Mouse (Mus musculus): ENCODE data around the gene Camsap2. TPM values are rescaled to one million over a fixed set of nuclear protein-coding genes. Genes with fewer than 3 reads are reported as not detected.

The Camsap2 gene
- polyA plus RNA-seq, 1 experiment from 2014 or later: 7.7 TPM

DNA sequence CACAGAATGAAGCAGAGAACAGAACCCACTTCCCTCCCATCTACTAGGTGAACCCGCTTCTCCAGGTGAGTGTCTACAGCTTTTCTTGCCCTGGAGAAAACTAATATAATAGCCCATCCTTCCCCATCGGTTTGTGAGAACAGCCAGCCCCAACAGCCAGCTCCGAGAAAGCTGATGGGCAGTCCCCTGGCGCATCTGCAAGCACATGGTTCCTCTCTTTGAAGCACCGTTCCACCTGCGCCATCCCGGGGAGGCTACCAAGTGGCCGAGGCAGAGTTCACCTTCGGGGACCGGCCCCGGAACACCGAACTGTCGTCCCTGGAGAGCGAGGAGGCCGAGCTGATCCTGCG lies 86.4 kb downstream of the Camsap2 start:
- Histone ChIP-seq H3K27me3 (replicated peaks; ENCODE audit: insufficient read depth, low read length) (peaks cover 34% of the 10 kb centered on the region), H3K9ac (replicated peaks; ENCODE audit: low read depth) (no peak overlapping the region)
- DNase-seq (ENCODE audit: low spot score): no peak

DNA sequence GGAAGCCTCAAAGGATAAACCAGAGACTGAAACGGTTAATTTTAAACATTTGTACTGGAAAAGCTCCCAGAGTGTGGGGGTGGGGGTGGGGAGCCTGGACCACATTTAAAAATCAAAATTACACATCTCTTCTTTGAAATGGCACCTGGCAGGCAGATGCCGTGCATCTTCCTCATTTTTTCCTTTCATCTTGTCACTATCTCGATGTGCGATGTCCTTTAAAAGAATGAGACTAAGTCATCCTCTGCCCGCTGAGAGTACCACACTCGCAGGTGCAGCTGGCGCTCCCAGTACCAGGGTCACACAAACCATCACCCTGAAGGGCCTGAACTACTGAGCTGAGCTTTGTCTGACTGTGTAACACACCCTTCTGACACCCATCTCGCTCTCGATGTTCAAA lies 87.4 kb downstream of the Camsap2 start:
- Histone ChIP-seq H3K9me3 (ENCODE audit: low read length) (no peaks in the 10 kb centered on the region), H3K4me2 (replicated peaks; ENCODE audit: low read depth, low read length) (no peak overlapping the region), H3K27ac (ENCODE audit: low read length) (no peak overlapping the region), H3K36me3 (ENCODE audit: insufficient read depth, low read length) (no peaks in the 10 kb centered on the region), H3K9ac (replicated peaks; ENCODE audit: low read depth) (no peak overlapping the region), H3K4me3 (ENCODE audit: low read depth, low read length) (no peak overlapping the region), H3K27me3 (replicated peaks; ENCODE audit: insufficient read depth, low read length) (peaks cover 34% of the 10 kb centered on the region), H3K4me1 (ENCODE audit: insufficient read depth, low read depth, low read length) (peaks cover 10% of the 10 kb centered on the region)
- DNase-seq (ENCODE audit: low spot score) (no peak), ATAC-seq (no peak)
- WGBS: 56% methylated on average over 9 of the region's 9 CpGs
- TF ChIP-seq EP300 (IDR thresholded peaks at IDR 0.05): no peak
- TF ChIP-seq CTCF (IDR thresholded peaks at IDR 0.05): no peak

More for the DNA sequence above, 86.4 kb downstream of the Camsap2 start:
- no peak for ATAC-seq
- H3K27ac ChIP-seq (ENCODE audit: low read length): no peak overlapping the region
- WGBS: 2% methylated on average over 16 of the region's 16 CpGs
- H3K4me1 ChIP-seq (ENCODE audit: insufficient read depth, low read depth, low read length): peaks cover 10% of the 10 kb centered on the region
- peak overlapping the region; percentile 47 for H3K4me3 ChIP-seq (ENCODE audit: low read depth, low read length)
- no peaks in the 10 kb centered on the region for H3K9me3 ChIP-seq (ENCODE audit: low read length)
- H3K4me2 ChIP-seq (replicated peaks; ENCODE audit: low read depth, low read length): peak overlapping the region; percentile 93
- TF ChIP-seq CTCF (IDR thresholded peaks at IDR 0.05) (no peak), EP300 (IDR thresholded peaks at IDR 0.05) (no peak)
- no peaks in the 10 kb centered on the region for H3K36me3 ChIP-seq (ENCODE audit: insufficient read depth, low read length)

DNA sequence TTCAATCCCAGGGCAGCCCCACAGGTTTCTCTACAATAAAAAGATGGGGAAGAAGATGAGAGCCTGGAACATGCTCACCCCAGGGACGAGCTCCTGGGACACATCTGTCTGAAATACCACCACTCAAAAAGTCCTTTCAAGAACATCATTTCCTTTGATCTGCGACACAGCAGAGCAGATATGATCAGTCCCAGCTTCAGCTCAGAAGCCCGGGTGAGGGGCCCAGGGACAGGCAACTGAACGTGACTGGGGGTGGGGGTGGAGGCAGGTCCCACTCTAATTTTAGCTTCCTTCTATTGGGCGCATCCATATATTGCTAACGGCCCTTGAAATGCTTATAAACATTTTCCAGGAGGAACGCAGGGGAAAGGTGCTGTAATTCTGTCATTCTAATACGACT lies 90.2 kb downstream of the Camsap2 start:
- no peaks in the 10 kb centered on the region for H3K36me3 ChIP-seq (ENCODE audit: insufficient read depth, low read length)
- WGBS: 55% methylated on average over 8 of the region's 8 CpGs
- TF ChIP-seq CTCF (IDR thresholded peaks at IDR 0.05) (no peak), EP300 (IDR thresholded peaks at IDR 0.05) (no peak)
- H3K4me2 ChIP-seq (replicated peaks; ENCODE audit: low read depth, low read length): no peak overlapping the region
- H3K4me3 ChIP-seq (ENCODE audit: low read depth, low read length): no peak overlapping the region
- peaks cover 10% of the 10 kb centered on the region for H3K4me1 ChIP-seq (ENCODE audit: insufficient read depth, low read depth, low read length)
- DNase-seq (ENCODE audit: low spot score) (no peak), ATAC-seq (no peak)
- no peak overlapping the region for H3K27ac ChIP-seq (ENCODE audit: low read length)
- H3K27me3 ChIP-seq (replicated peaks; ENCODE audit: insufficient read depth, low read length): peaks cover 26% of the 10 kb centered on the region
- H3K9me3 ChIP-seq (ENCODE audit: low read length): no peaks in the 10 kb centered on the region
- no peak overlapping the region for H3K9ac ChIP-seq (replicated peaks; ENCODE audit: low read depth)

DNA sequence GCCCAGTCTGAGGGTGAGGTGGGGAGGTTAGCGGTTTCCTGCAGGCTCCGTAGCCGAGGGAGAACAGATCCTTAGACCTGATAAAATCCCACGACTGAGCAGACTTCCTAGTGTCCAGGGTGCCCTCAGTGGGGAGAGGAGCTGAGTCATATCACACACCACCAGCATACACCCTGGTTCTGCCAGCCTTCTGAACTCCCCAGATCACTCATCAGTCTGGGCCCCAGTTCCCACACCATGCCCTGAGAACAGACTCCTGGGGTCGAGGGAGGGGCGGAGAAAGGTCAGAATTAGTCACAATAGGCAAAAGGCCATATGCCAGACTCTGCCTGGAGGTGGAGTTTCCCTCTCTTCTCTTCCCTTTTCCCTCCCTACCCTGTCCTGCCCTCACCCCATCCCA lies 90.7 kb downstream of the Camsap2 start:
- Histone ChIP-seq H3K9me3 (ENCODE audit: low read length) (no peaks in the 10 kb centered on the region), H3K36me3 (ENCODE audit: insufficient read depth, low read length) (no peaks in the 10 kb centered on the region), H3K9ac (replicated peaks; ENCODE audit: low read depth) (no peak overlapping the region), H3K27ac (ENCODE audit: low read length) (no peak overlapping the region), H3K4me3 (ENCODE audit: low read depth, low read length) (no peak overlapping the region), H3K4me2 (replicated peaks; ENCODE audit: low read depth, low read length) (no peak overlapping the region), H3K27me3 (replicated peaks; ENCODE audit: insufficient read depth, low read length) (peaks cover 21% of the 10 kb centered on the region), H3K4me1 (ENCODE audit: insufficient read depth, low read depth, low read length) (peaks cover 5% of the 10 kb centered on the region)
- no peak for ATAC-seq
- no peak for DNase-seq (ENCODE audit: low spot score)
- TF ChIP-seq CTCF (IDR thresholded peaks at IDR 0.05) (no peak), EP300 (IDR thresholded peaks at IDR 0.05) (no peak)
- 40% methylated on average over 6 of the region's 6 CpGs for WGBS

DNA sequence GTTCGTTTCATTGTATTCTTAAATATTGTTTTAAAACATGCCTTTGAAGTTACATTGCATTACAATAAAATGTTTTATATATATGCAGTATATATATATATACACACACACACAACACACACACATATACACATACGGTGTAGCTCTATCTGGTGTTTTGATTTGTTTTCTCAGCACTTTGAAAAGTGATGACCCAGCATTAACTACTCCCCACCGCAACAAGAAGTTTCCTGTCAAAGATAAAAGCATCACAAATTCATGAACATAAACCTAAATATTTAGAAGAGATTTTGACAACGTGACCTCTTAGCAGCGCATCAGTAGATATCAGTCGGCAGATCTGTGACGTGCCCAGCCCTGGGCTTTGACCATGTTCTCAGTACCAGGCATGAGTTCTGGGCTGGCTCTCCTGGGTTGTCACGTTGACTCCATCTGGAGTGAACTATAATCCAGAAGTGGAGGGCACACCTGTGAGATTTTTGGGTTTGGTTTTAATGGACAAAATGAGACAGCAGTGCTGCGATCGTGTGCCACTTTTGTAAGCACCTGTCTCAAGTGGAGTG lies 91.3 kb downstream of the Camsap2 start:
- WGBS: 60% methylated on average over 10 of the region's 10 CpGs
- ATAC-seq: no peak
- H3K4me1 ChIP-seq (ENCODE audit: insufficient read depth, low read depth, low read length): no peaks in the 10 kb centered on the region
- no peak for DNase-seq (ENCODE audit: low spot score)
- H3K36me3 ChIP-seq (ENCODE audit: insufficient read depth, low read length): no peaks in the 10 kb centered on the region
- H3K9ac ChIP-seq (replicated peaks; ENCODE audit: low read depth): no peak overlapping the region
- H3K27ac ChIP-seq (ENCODE audit: low read length): no peak overlapping the region
- H3K4me2 ChIP-seq (replicated peaks; ENCODE audit: low read depth, low read length): no peak overlapping the region
- H3K27me3 ChIP-seq (replicated peaks; ENCODE audit: insufficient read depth, low read length): peaks cover 16% of the 10 kb centered on the region
- no peaks in the 10 kb centered on the region for H3K9me3 ChIP-seq (ENCODE audit: low read length)
- H3K4me3 ChIP-seq (ENCODE audit: low read depth, low read length): no peak overlapping the region
- TF ChIP-seq EP300 (IDR thresholded peaks at IDR 0.05) (no peak), CTCF (IDR thresholded peaks at IDR 0.05) (no peak)

DNA sequence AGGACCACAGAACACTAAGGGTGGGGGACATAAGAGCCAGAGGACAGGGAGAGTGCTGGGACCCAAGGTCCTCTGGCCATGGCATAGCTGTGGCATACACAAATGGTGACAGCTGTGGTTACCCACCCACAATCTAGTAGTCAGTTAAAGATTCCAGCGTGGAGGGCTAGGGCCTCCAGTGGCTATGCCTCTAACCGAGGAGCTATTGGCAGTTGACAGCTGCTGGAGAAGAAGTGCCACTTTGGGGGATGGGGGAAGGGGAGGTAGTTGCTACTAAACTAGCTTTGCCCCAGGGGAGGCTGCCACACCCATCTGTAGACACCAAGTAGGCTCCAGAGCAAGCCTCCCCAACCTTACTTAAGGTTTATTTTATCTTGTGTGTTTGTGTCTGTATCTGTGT lies 92.4 kb downstream of the Camsap2 start:
- no peak overlapping the region for H3K27ac ChIP-seq (ENCODE audit: low read length)
- no peaks in the 10 kb centered on the region for H3K36me3 ChIP-seq (ENCODE audit: insufficient read depth, low read length)
- 0 out of 2 replicates have a peak, but pooled peaks cover 7% of the 10 kb centered on the region for H3K27me3 ChIP-seq (replicated peaks; ENCODE audit: insufficient read depth, low read length)
- H3K4me2 ChIP-seq (replicated peaks; ENCODE audit: low read depth, low read length): no peak overlapping the region
- no peak for ATAC-seq
- no peak for TF ChIP-seq EP300 (IDR thresholded peaks at IDR 0.05)
- no peak for TF ChIP-seq CTCF (IDR thresholded peaks at IDR 0.05)
- 20% methylated on average over 2 of the region's 2 CpGs for WGBS
- H3K9me3 ChIP-seq (ENCODE audit: low read length): no peaks in the 10 kb centered on the region
- no peak overlapping the region for H3K9ac ChIP-seq (replicated peaks; ENCODE audit: low read depth)
- no peaks in the 10 kb centered on the region for H3K4me1 ChIP-seq (ENCODE audit: insufficient read depth, low read depth, low read length)
- no peak overlapping the region for H3K4me3 ChIP-seq (ENCODE audit: low read depth, low read length)
- no peak for DNase-seq (ENCODE audit: low spot score)

DNA sequence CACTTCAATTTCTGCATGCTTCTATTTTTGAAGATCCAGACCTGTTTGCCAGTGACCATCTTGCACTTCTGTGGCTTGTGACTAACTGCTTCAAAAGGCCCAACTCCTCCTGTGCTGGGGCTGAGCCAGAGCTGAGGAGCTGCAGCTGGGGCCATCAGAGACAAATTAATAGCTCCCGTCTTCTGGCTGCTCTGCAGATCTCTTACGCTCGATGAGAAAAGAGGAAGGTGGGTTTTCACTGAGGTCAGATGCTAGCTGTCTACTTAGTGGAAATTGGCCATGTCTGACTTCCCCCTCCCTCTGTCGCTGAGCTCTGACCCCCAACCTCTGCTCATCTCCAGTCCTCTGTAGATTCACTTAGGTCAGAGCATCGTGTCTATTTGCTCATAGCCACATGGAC lies 96.2 kb downstream of the Camsap2 start:
- H3K27me3 ChIP-seq (replicated peaks; ENCODE audit: insufficient read depth, low read length): no peaks in the 10 kb centered on the region
- H3K4me3 ChIP-seq (ENCODE audit: low read depth, low read length): no peak overlapping the region
- 54% methylated on average over 5 of the region's 5 CpGs for WGBS
- no peaks in the 10 kb centered on the region for H3K36me3 ChIP-seq (ENCODE audit: insufficient read depth, low read length)
- no peaks in the 10 kb centered on the region for H3K4me1 ChIP-seq (ENCODE audit: insufficient read depth, low read depth, low read length)
- ATAC-seq (no peak), DNase-seq (ENCODE audit: low spot score) (no peak)
- H3K4me2 ChIP-seq (replicated peaks; ENCODE audit: low read depth, low read length): no peak overlapping the region
- H3K9ac ChIP-seq (replicated peaks; ENCODE audit: low read depth): no peak overlapping the region
- no peaks in the 10 kb centered on the region for H3K9me3 ChIP-seq (ENCODE audit: low read length)
- H3K27ac ChIP-seq (ENCODE audit: low read length): no peak overlapping the region
- TF ChIP-seq CTCF (IDR thresholded peaks at IDR 0.05) (no peak), EP300 (IDR thresholded peaks at IDR 0.05) (no peak)
